Mouse (Mus musculus): ENCODE data around the gene Clybl. TPM values are rescaled to one million over a fixed set of nuclear protein-coding genes. Genes with fewer than 3 reads are reported as not detected.

Gene Clybl
- total and polyA plus RNA-seq, 2 experiments from 2014 or later = 8.7 to 21.1 TPM

DNA sequence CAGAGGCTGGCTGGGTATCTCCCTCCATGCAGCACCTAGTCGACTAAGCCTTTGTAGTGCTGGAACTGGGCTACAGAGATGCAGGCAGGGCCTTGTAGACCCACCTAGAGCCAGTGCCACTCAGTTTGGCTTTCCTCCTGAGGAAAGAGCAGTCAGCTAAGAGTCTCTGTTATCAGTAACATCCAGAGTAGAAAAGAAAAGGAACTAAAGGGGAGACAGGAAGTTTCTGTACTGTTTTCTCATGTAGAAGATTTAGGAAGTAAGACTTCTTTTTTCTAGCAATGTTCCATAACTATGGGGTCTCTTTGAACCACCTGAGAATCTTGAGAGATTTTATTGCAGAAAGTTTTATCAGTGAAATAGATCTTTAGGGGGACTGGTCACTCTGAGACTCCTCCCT lies 36.1 kb upstream of the Clybl start:
- DNase-seq (ENCODE audit: low spot score) (no peak), ATAC-seq (ENCODE audit: low FRiP score) (no peak)
- H3K27ac ChIP-seq (ENCODE audit: low read depth, low read length) = no peak overlapping the region
- no peak overlapping the region for H3K4me2 ChIP-seq (ENCODE audit: low read depth, low read length, poor library complexity, severe bottlenecking)
- no peak overlapping the region for H3K4me3 ChIP-seq (ENCODE audit: low read depth, low read length)
- peaks cover 29% of the 10 kb centered on the region for H3K36me3 ChIP-seq (ENCODE audit: insufficient read depth, low read length)
- 96% methylated on average over 1 of the region's 1 CpGs for WGBS
- no peak overlapping the region for H3K9ac ChIP-seq (replicated peaks; ENCODE audit: low read length, poor library complexity, severe bottlenecking)
- no peaks in the 10 kb centered on the region for H3K4me1 ChIP-seq (ENCODE audit: insufficient read depth, low read length)
- H3K9me3 ChIP-seq (ENCODE audit: low read length) = no peaks in the 10 kb centered on the region
- no peaks in the 10 kb centered on the region for H3K27me3 ChIP-seq (ENCODE audit: insufficient read depth, low read length)
- TF ChIP-seq CTCF (IDR thresholded peaks at IDR 0.05) = no peak

DNA sequence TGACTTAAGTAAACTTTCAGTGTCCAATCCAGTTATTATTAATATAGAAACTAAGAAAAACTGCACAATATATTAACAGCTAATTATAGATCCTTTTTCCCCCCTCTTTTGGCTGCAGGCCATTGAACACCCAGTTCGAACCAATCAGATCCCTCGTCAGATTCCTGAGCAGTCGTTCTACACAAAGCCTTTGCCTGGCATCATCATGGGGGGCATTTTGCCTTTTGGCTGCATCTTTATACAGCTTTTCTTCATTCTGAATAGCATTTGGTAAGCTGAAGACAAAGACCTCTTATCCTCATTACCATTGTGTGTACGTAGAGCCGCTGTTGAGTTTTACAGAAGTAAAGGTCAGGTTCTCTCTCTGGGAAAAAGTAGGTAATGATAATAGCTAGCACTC lies 30.9 kb upstream of the Clybl start:
- no peak overlapping the region for H3K27ac ChIP-seq (ENCODE audit: low read depth, low read length)
- no peak overlapping the region for H3K9ac ChIP-seq (replicated peaks; ENCODE audit: low read length, poor library complexity, severe bottlenecking)
- ATAC-seq (ENCODE audit: low FRiP score) = no peak
- no peak overlapping the region for H3K4me2 ChIP-seq (ENCODE audit: low read depth, low read length, poor library complexity, severe bottlenecking)
- no peak overlapping the region for H3K4me3 ChIP-seq (ENCODE audit: low read depth, low read length)
- WGBS = 28% methylated on average over 5 of the region's 5 CpGs
- DNase-seq (ENCODE audit: low spot score) = peak; percentile 30
- TF ChIP-seq CTCF (IDR thresholded peaks at IDR 0.05) = no peak
- no peaks in the 10 kb centered on the region for H3K9me3 ChIP-seq (ENCODE audit: low read length)
- no peaks in the 10 kb centered on the region for H3K4me1 ChIP-seq (ENCODE audit: insufficient read depth, low read length)
- H3K27me3 ChIP-seq (ENCODE audit: insufficient read depth, low read length) = no peaks in the 10 kb centered on the region
- H3K36me3 ChIP-seq (ENCODE audit: insufficient read depth, low read length) = peaks cover 42% of the 10 kb centered on the region

- H3K27me3 ChIP-seq (ENCODE audit: insufficient read depth, low read length) = no peaks in the 10 kb centered on the region
- ATAC-seq (ENCODE audit: low FRiP score) (no peak), DNase-seq (ENCODE audit: low spot score) (no peak)
- H3K27ac ChIP-seq (ENCODE audit: low read depth, low read length) = no peak overlapping the region
- H3K9me3 ChIP-seq (ENCODE audit: low read length) = no peaks in the 10 kb centered on the region
- no peak for TF ChIP-seq CTCF (IDR thresholded peaks at IDR 0.05)
- H3K4me3 ChIP-seq (ENCODE audit: low read depth, low read length) = no peak overlapping the region
- no peaks in the 10 kb centered on the region for H3K4me1 ChIP-seq (ENCODE audit: insufficient read depth, low read length)
- no peak overlapping the region for H3K4me2 ChIP-seq (ENCODE audit: low read depth, low read length, poor library complexity, severe bottlenecking)
- no peak overlapping the region for H3K9ac ChIP-seq (replicated peaks; ENCODE audit: low read length, poor library complexity, severe bottlenecking)
- 88% methylated on average over 7 of the region's 7 CpGs for WGBS
- H3K36me3 ChIP-seq (ENCODE audit: insufficient read depth, low read length) = peaks cover 29% of the 10 kb centered on the region
Observed at GRCm38 (mm10) chr14:122157738-122158137, 23.8 kb upstream of the Clybl start.

GRCm38 (mm10) chr14:122160916-122161315 lies 20.6 kb upstream of the Clybl start:
- no peaks in the 10 kb centered on the region for H3K27me3 ChIP-seq (ENCODE audit: insufficient read depth, low read length)
- no peaks in the 10 kb centered on the region for H3K4me1 ChIP-seq (ENCODE audit: insufficient read depth, low read length)
- H3K9me3 ChIP-seq (ENCODE audit: low read length) = no peaks in the 10 kb centered on the region
- H3K27ac ChIP-seq (ENCODE audit: low read depth, low read length) = no peak overlapping the region
- WGBS = 93% methylated on average over 1 of the region's 1 CpGs
- no peak overlapping the region for H3K4me2 ChIP-seq (ENCODE audit: low read depth, low read length, poor library complexity, severe bottlenecking)
- H3K4me3 ChIP-seq (ENCODE audit: low read depth, low read length) = no peak overlapping the region
- ATAC-seq (ENCODE audit: low FRiP score) (no peak), DNase-seq (ENCODE audit: low spot score) (no peak)
- H3K36me3 ChIP-seq (ENCODE audit: insufficient read depth, low read length) = peaks cover 16% of the 10 kb centered on the region
- H3K9ac ChIP-seq (replicated peaks; ENCODE audit: low read length, poor library complexity, severe bottlenecking) = no peak overlapping the region
- no peak for TF ChIP-seq CTCF (IDR thresholded peaks at IDR 0.05)

DNA sequence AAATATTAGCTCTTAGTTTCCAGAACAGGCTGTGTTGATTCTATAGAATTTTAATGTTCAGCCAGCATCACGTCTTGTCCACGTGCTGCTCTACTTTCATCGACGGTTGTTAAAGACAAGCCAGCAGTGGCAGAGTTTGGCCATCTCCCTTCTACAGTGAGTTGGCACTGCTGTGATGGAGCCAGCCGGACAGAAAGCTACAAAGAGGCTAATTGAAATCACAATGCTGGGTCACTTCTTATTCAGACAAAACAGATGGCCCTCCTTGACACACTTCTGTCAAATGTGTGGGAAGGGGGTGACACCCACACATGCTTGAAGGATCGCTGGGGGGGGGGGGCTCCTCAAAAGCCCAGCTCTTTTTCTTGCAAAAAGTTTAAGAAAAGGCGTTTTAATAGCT lies 12.6 kb upstream of the Clybl start:
- no peaks in the 10 kb centered on the region for H3K9me3 ChIP-seq (ENCODE audit: low read length)
- WGBS = 59% methylated on average over 7 of the region's 7 CpGs
- 0 out of 2 replicates have a peak, but pooled peaks cover 5% of the 10 kb centered on the region for H3K36me3 ChIP-seq (ENCODE audit: insufficient read depth, low read length)
- no peak overlapping the region for H3K27ac ChIP-seq (ENCODE audit: low read depth, low read length)
- H3K4me2 ChIP-seq (ENCODE audit: low read depth, low read length, poor library complexity, severe bottlenecking) = no peak overlapping the region
- no peak for TF ChIP-seq CTCF (IDR thresholded peaks at IDR 0.05)
- H3K9ac ChIP-seq (replicated peaks; ENCODE audit: low read length, poor library complexity, severe bottlenecking) = no peak overlapping the region
- peak; percentile 32 for DNase-seq (ENCODE audit: low spot score)
- no peak for ATAC-seq (ENCODE audit: low FRiP score)
- no peak overlapping the region for H3K4me3 ChIP-seq (ENCODE audit: low read depth, low read length)
- peaks cover 8% of the 10 kb centered on the region; the same call in 1 of the 2 replicates for H3K4me1 ChIP-seq (ENCODE audit: insufficient read depth, low read length)
- no peaks in the 10 kb centered on the region for H3K27me3 ChIP-seq (ENCODE audit: insufficient read depth, low read length)

DNA sequence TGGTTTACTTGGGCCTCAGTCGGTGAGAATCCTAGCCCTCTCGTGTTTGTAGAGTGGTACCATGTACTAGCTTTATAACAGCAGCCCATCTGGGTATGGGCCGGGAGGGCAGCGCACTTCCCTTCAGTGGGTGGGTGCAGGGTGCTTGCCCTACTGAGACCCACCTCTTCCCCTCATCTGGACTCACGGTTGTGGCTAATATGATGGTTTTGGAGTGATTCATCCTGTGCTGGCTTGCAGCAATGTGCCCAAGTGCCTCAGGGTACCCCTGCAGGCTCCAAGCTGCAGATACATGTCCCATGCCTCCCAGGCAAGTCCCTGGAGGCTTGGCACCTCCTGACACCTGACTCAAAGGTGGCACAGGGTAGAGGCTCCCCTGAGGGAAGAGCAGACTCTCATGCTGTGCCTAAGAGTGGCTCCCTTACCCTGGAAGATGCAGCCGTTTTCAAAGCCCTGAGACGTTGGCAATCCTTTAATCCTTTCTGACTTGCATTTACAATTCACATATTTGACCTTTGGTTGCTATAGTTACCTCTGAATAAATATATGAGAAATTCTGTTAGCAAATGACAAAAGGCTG lies 11.2 kb upstream of the Clybl start:
- H3K4me3 ChIP-seq (ENCODE audit: low read depth, low read length) = no peak overlapping the region
- ATAC-seq (ENCODE audit: low FRiP score) (peak; percentile 47; the same call in 1 of the 2 replicates), DNase-seq (ENCODE audit: low spot score) (no peak)
- no peaks in the 10 kb centered on the region for H3K36me3 ChIP-seq (ENCODE audit: insufficient read depth, low read length)
- no peak overlapping the region for H3K27ac ChIP-seq (ENCODE audit: low read depth, low read length)
- no peaks in the 10 kb centered on the region for H3K9me3 ChIP-seq (ENCODE audit: low read length)
- no peak overlapping the region for H3K4me2 ChIP-seq (ENCODE audit: low read depth, low read length, poor library complexity, severe bottlenecking)
- WGBS = 42% methylated on average over 7 of the region's 7 CpGs
- no peak for TF ChIP-seq CTCF (IDR thresholded peaks at IDR 0.05)
- H3K9ac ChIP-seq (replicated peaks; ENCODE audit: low read length, poor library complexity, severe bottlenecking) = no peak overlapping the region
- H3K4me1 ChIP-seq (ENCODE audit: insufficient read depth, low read length) = peaks cover 8% of the 10 kb centered on the region; the same call in 1 of the 2 replicates
- H3K27me3 ChIP-seq (ENCODE audit: insufficient read depth, low read length) = no peaks in the 10 kb centered on the region

Measured in midbrain, postnatal 0 days (tissue).